Mouse (Mus musculus): Measurements from ENCODE around the gene Tnfrsf14. TPM values are rescaled to one million over a fixed set of nuclear protein-coding genes. Genes with fewer than 3 reads are reported as not detected.

Gene Tnfrsf14
- total and polyA plus RNA-seq, 3 experiments: 8.2 to 13.4 TPM; not detected in 1

- TF ChIP-seq BHLHE40 (IDR thresholded peaks at IDR 0.05; ENCODE audit: borderline replicate concordance, low read depth, low read length): no peak
- TF ChIP-seq E2F4 (IDR thresholded peaks at IDR 0.05; ENCODE audit: borderline replicate concordance, low read depth, low read length): no peak
- TF ChIP-seq POLR2AphosphoS2 (IDR thresholded peaks at IDR 0.05; ENCODE audit: low read length): no peak
- no peak for TF ChIP-seq ZC3H11A (IDR thresholded peaks at IDR 0.05; ENCODE audit: low read depth, low read length)
- peaks cover 3 to 6% of the 10 kb centered on the region in 2 experiments; a peak in 3 of 4 replicates for H3K4me1 ChIP-seq (ENCODE audit: control insufficient read depth in 1 of 2, insufficient read depth in 2 of 2, low read length in 2 of 2)
- H3K4me3 ChIP-seq (ENCODE audit: control insufficient read depth in 1 of 2, insufficient read depth in 1 of 2, low read depth in 2 of 2, low read length in 2 of 2): no peak overlapping the region
- no peaks in the 10 kb centered on the region for H3K27me3 ChIP-seq (ENCODE audit: control insufficient read depth in 1 of 2, insufficient read depth in 2 of 2, low read length in 2 of 2)
- H3K9me3 ChIP-seq (replicated peaks; ENCODE audit: insufficient read depth, low read length): no peaks in the 10 kb centered on the region
- no peak overlapping the region for H3K9ac ChIP-seq (ENCODE audit: control insufficient read depth, low read depth, low read length, poor library complexity, severe bottlenecking)
- peaks cover 5% of the 10 kb centered on the region for H3K79me2 ChIP-seq (ENCODE audit: control insufficient read depth, insufficient read depth, low read length, poor library complexity)
- no peak for DNase-seq (ENCODE audit: low read depth, low spot score)
- no peak overlapping the region for H3K27ac ChIP-seq (ENCODE audit: control insufficient read depth, low read depth, low read length)
- H3K36me3 ChIP-seq (ENCODE audit: control insufficient read depth in 1 of 2, insufficient read depth in 2 of 2, low read length in 2 of 2): peaks cover 3 to 31% of the 10 kb centered on the region in 2 experiments; a peak in 3 of 4 replicates
Observed at GRCm38 (mm10) chr4:154972546-154972945, 44.2 kb upstream of the Tnfrsf14 start.

- no peaks in the 10 kb centered on the region for H3K27me3 ChIP-seq (ENCODE audit: control insufficient read depth in 1 of 2, insufficient read depth in 2 of 2, low read length in 2 of 2)
- no peak overlapping the region for H3K4me3 ChIP-seq (ENCODE audit: control insufficient read depth in 1 of 2, insufficient read depth in 1 of 2, low read depth in 2 of 2, low read length in 2 of 2)
- no peak for TF ChIP-seq CHD2 (IDR thresholded peaks at IDR 0.05; ENCODE audit: low read length)
- no peak for TF ChIP-seq BHLHE40 (IDR thresholded peaks at IDR 0.05; ENCODE audit: borderline replicate concordance, low read depth, low read length)
- TF ChIP-seq CTCF (IDR thresholded peaks at IDR 0.05 in 2 of 3, conservative IDR thresholded peaks at IDR 0.05 in 1 of 3; ENCODE audit: control insufficient read depth in 1 of 3, insufficient read depth in 1 of 3, low read depth in 2 of 3, low read length in 3 of 3, poor library complexity in 1 of 3, severe bottlenecking in 1 of 3): peak; percentile 42 to 54 (median 51)
- TF ChIP-seq ZNF384 (IDR thresholded peaks at IDR 0.05; ENCODE audit: low read depth, low read length): 0 out of 2 replicates have a peak, but pooled peaks have one; percentile 37
- TF ChIP-seq ETS1 (IDR thresholded peaks at IDR 0.05; ENCODE audit: low read depth, low read length): no peak
- TF ChIP-seq KAT2A (conservative IDR thresholded peaks at IDR 0.05; ENCODE audit: low read depth, low read length): no peak
- no peak for TF ChIP-seq TBP (IDR thresholded peaks at IDR 0.05; ENCODE audit: low read depth, low read length)
- no peak overlapping the region for H3K27ac ChIP-seq (ENCODE audit: control insufficient read depth, low read depth, low read length)
- peaks cover 36% of the 10 kb centered on the region for H3K79me2 ChIP-seq (ENCODE audit: control insufficient read depth, insufficient read depth, low read length, poor library complexity)
- peaks cover 14 to 15% of the 10 kb centered on the region in 2 experiments for H3K36me3 ChIP-seq (ENCODE audit: control insufficient read depth in 1 of 2, insufficient read depth in 2 of 2, low read length in 2 of 2)
- H3K9ac ChIP-seq (ENCODE audit: control insufficient read depth, low read depth, low read length, poor library complexity, severe bottlenecking): no peak overlapping the region
- peak; percentile 57 for DNase-seq (ENCODE audit: low read depth, low spot score)
- H3K9me3 ChIP-seq (replicated peaks; ENCODE audit: insufficient read depth, low read length): no peaks in the 10 kb centered on the region
- peaks cover 6 to 18% of the 10 kb centered on the region in 2 experiments; a peak in 3 of 4 replicates for H3K4me1 ChIP-seq (ENCODE audit: control insufficient read depth in 1 of 2, insufficient read depth in 2 of 2, low read length in 2 of 2)
Observed at GRCm38 (mm10) chr4:154967173-154967572, 38.8 kb upstream of the Tnfrsf14 start.

- Histone ChIP-seq H3K9me3 (replicated peaks; ENCODE audit: insufficient read depth, low read length) (no peaks in the 10 kb centered on the region), H3K79me2 (ENCODE audit: control insufficient read depth, insufficient read depth, low read length, poor library complexity) (peaks cover 36% of the 10 kb centered on the region), H3K4me3 (ENCODE audit: control insufficient read depth in 1 of 2, insufficient read depth in 1 of 2, low read depth in 2 of 2, low read length in 2 of 2) (no peak overlapping the region), H3K27ac (ENCODE audit: control insufficient read depth, low read depth, low read length) (no peak overlapping the region), H3K4me1 (ENCODE audit: control insufficient read depth in 1 of 2, insufficient read depth in 2 of 2, low read length in 2 of 2) (peaks cover 6 to 18% of the 10 kb centered on the region in 2 experiments; a peak in 3 of 4 replicates), H3K9ac (ENCODE audit: control insufficient read depth, low read depth, low read length, poor library complexity, severe bottlenecking) (peak overlapping the region; percentile 33), H3K36me3 (ENCODE audit: control insufficient read depth in 1 of 2, insufficient read depth in 2 of 2, low read length in 2 of 2) (peaks cover 7 to 15% of the 10 kb centered on the region in 2 experiments), H3K27me3 (ENCODE audit: control insufficient read depth in 1 of 2, insufficient read depth in 2 of 2, low read length in 2 of 2) (peaks cover 0 to under 1% of the 10 kb centered on the region in 2 experiments; a peak in 1 of 4 replicates)
- TF ChIP-seq RAD21 (IDR thresholded peaks at IDR 0.05; ENCODE audit: low read depth, low read length): no peak
- no peak for TF ChIP-seq POLR2A (IDR thresholded peaks at IDR 0.05; ENCODE audit: control insufficient read depth in 1 of 2, insufficient read depth in 1 of 2, low read depth in 1 of 2, low read length in 2 of 2, poor library complexity in 1 of 2)
- no peak for TF ChIP-seq MYC (IDR thresholded peaks at IDR 0.05; ENCODE audit: low read depth, low read length)
- no peak for TF ChIP-seq CHD1 (IDR thresholded peaks at IDR 0.05; ENCODE audit: low read depth, low read length)
- TF ChIP-seq HCFC1 (IDR thresholded peaks at IDR 0.05; ENCODE audit: low read depth, low read length): no peak
- no peak for TF ChIP-seq USF1 (IDR thresholded peaks at IDR 0.05; ENCODE audit: low read depth, low read length)
- no peak for TF ChIP-seq POLR2AphosphoS5 (IDR thresholded peaks at IDR 0.05; ENCODE audit: borderline replicate concordance, low read depth, low read length)
- TF ChIP-seq CTCF (IDR thresholded peaks at IDR 0.05 in 2 of 3, conservative IDR thresholded peaks at IDR 0.05 in 1 of 3; ENCODE audit: control insufficient read depth in 1 of 3, insufficient read depth in 1 of 3, low read depth in 2 of 3, low read length in 3 of 3, poor library complexity in 1 of 3, severe bottlenecking in 1 of 3): no peak
- no peak for TF ChIP-seq ZKSCAN1 (IDR thresholded peaks at IDR 0.05; ENCODE audit: low read depth, low read length)
- no peak for TF ChIP-seq RCOR1 (IDR thresholded peaks at IDR 0.05; ENCODE audit: low read depth, low read length)
- no peak for TF ChIP-seq MYB (IDR thresholded peaks at IDR 0.05; ENCODE audit: low read depth, low read length)
- TF ChIP-seq POLR2AphosphoS2 (IDR thresholded peaks at IDR 0.05; ENCODE audit: low read length): no peak
- no peak for TF ChIP-seq ZC3H11A (IDR thresholded peaks at IDR 0.05; ENCODE audit: low read depth, low read length)
- no peak for TF ChIP-seq TAL1 (IDR thresholded peaks at IDR 0.05; ENCODE audit: low read length)
- no peak for DNase-seq (ENCODE audit: low read depth, low spot score)
Observed at GRCm38 (mm10) chr4:154965856-154966255, 37.5 kb upstream of the Tnfrsf14 start.

Data from MEL (cell line).